Mouse (Mus musculus): ENCODE measurements around the gene Adora2b.

Adora2b gene

DNA sequence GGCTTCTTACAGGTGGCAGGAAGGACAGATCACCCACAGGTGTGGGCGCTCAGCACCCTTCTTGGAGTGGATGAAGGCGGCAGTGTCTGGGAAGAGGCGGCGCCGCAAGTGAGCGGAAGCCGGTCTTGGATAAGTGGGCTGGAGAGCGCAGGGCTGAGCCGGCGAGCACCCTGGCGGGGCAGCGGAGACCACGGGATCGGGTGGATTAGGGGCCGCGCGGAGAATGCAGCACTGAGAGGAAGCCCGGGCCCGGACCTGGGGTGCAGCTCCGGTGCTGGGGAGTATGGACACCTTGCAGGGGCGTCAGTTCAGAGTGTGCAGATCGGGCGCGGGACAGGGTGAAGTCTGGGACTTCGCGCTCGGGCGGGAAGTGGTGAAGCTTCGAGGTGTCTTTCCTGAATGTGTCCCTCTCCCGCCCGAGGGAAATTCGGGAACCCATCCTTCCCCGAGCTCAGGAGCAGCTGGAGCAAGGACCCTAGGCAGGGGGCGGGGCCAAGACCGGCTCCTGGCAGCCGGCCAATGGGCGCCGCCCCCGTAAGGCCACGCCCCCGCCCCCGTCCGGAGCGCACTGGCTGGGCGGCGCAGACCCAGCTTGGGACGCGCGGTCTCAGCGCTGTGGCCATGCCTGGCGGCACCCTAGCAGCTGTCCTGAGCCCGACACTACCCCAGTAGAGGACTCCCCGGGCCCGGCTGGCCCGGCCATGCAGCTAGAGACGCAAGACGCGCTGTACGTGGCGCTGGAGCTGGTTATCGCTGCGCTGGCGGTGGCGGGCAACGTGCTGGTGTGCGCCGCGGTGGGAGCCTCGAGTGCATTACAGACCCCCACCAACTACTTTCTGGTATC lies at the start of gene Adora2b:
Gene Adora2b, plus strand, starts transcription at position 584 of the 844 bp plus-strand sequence.
- DNase-seq (ENCODE audit: low spot score in 2 of 2) = peak in 1 of 2 experiments; percentile 54

DNA sequence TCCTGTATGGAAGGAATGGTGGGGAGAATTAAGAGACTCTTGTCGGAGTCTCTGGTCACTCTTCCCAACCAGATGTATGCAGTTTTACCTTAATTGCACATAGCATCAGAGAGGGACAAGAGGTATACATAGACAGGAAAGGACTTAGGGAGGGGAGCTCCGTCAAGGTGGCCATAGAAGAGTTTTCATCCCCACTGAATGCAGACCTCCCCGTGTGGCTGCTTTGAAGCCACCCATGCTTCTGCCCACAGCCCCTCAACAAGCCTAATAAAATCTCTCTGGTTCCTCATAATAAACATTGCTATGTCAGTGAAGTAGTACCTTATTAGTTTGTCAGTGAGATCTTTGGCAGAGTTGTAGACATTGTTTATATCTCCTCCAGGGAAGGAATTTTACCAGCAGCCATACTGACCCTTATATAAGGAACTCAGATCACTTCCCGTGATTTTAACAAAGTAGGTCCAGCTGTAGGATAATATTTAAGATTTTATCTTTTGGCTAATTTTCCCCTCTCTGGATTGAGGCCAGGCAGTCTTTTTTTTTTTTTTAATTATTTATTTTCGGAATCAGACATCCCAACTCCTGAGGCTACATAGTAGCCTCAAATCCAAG lies 47.8 kb upstream of the Adora2b start:
- no peak for DNase-seq (ENCODE audit: low spot score in 2 of 2)

DNA sequence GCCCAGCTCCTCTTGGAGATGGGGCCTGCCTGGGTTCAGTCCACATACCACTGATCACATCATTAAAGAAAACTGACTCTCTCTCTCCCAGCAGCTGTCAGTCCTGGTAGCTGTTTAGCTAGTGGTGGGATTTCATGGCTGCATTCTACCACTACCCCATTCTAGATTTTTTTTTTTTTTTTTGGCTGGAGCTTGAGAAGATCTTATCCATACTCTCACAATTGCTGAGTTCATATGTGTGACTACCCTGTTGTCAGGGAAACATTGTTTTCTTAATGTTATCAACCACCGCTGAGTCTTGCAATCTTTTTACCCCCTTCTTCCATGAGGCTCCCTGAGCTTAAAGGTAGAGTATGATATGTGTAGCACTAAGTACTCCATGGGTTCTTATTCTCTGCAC lies 46.1 kb upstream of the Adora2b start:
- DNase-seq (ENCODE audit: low spot score in 2 of 2) = no peak

DNA sequence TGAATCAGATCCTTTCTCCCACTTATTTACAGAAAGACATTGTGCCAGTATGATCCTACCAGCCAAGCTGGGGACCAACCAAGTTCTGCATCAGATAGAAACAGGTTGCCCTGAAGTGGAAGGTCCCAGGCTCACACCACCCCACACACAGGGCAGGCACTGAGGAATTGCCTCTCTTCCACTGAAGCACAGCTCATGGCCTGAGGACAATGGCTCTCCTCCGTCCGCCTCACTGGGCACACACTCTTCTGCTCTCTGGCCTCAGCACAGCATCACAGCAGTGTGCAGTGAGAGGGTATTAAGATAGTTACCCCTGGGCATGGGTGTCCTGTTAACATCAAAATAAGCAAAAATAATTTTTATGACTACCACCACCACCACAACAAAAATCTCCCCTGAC lies 39.7 kb upstream of the Adora2b start:
- no peak for DNase-seq (ENCODE audit: low spot score in 2 of 2)

DNA sequence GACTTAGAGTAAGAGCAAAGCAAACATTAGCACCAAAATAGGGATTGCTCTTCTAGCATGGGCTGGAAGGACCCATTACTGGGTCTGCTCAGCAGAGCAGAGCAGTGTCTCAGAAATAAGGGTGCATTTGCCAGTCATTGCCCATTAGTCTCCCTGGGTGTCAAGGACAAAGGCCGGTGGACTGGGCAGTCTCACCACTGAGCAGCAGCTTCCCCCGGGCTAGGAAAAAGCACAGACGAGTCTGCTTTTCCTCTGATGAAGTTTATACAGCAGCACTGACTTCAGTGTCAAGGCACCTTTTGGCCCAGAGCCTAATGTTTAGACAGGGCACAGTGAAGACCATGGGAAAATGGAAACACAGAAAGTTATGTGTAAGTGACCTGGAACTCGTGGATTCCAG lies 38.9 kb upstream of the Adora2b start:
- DNase-seq (ENCODE audit: low spot score in 2 of 2) = no peak

DNA sequence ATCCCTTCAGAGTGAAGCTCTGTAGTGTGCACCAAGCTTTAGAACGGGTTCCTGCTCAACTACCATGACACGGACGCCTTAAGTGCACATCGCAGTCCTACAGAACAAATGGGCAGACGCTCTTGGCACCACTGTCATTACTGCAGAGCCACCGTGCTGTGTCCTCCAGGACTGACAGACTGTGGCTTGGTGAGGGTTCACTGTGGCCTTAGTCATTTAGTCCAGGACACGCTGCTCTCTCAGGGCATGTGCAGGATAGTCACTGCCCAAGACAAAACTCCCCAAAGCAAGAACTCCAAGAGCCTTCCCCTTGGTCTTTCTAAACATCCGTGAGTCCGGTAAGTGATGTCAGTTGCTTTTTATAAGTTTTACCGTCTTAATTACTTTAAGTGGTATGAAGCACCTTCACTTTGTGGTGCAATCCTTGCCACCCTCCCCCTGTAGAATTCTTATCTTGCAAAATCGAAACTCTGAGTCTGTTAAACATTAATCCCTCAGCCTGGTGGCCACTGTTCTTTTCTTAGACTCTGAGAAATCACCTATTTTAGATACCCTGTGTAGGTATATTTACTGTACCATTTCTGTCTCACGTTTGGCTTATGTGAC lies 35.3 kb upstream of the Adora2b start:
- no peak for DNase-seq (ENCODE audit: low spot score in 2 of 2)

DNA sequence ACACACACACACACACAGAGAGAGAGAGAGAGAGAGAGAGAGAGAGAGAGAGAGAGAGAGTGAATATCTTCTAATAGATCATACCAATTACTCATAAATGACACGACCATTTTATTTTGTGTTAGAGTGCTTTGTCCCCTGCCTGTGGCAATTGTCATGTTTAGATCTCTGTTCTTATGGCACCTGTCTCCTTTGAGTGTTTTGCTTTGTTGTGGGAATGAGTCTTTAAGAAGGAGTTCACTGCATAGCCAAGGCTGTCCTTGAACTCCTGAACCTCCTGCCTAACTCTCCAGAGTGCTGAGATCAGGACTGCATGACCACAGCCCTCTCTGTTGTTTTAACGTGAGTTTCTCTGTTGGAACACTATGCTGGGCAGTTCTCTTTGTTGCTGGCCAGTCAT lies 33.7 kb upstream of the Adora2b start:
- DNase-seq (ENCODE audit: low spot score in 2 of 2) = no peak

DNA sequence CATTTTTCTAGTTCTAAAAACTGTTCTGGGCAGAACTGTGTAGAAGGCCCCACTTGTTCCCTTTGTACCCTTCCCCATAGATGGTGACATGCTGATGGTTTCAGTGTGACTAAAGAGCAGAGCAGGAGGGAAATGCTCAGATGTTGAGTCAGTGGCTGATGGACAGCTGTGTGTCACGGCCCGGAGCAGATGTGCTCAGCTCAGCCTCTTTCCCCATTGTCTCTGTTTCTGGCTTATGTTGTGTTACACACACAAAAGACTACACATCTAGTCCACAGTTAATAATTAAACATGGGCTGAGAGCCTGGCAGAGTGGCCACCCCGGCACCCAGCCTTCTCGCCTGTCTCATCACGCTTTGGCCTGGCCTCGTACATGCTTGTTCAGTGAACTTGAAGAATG lies 31.0 kb upstream of the Adora2b start:
- no peak for DNase-seq (ENCODE audit: low spot score in 2 of 2)

DNA sequence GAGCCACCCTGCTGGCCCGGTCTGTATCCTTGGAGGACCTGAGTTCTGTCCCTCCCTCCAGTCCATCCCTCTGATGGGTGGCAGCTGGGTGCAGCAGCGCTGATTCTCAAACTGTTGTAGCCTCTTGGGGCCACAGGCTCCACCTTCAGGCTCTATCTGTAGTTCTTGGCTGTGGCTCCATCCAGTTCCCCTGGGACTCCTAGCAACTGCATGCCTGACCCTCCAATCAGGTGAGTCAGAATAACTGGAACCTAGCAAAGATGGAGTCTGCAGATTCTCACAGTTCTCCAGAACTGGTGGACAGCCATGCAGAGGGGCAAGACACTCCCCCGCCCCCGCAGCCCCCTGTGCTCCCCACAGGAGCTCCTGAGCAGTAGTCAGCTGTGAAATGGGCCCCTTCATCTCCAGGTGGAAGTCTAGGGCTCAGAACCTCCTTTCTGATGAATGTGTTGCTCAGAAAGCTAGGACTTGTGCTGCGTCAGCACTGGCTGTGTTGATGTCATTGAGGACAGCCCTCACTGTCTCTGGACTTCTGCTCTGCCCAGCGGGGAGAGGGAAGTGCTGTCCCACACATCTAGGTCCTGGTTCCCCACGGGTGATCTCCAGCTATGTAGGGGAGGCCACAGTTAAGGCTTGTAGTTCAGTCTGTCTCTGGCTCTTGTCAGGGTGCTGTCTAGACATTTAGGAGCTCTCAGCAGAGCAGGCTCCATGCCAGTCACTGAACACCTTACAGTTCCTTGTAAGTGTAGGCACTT lies 27.9 kb upstream of the Adora2b start:
- DNase-seq (ENCODE audit: low spot score in 2 of 2) = no peak

DNA sequence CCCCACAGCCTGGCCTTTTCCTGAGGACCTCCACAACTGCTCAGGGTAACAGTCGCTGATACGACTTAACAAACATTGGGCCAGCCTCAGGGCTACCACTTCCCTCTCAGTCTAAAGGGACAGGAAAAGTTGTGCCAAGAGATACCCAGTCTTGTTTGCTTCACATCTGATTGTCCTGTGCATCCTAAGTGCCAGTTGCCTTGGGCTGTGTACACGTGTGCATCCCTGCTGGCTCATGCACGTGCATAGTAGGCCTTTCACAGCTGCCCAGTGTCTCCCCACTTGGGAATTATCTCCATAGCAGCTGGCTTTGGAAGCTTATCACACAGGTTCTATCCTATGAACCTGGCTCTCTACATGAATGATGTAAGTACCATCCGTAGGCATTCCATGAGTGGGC lies 25.4 kb upstream of the Adora2b start:
- no peak for DNase-seq (ENCODE audit: low spot score in 2 of 2)

DNA sequence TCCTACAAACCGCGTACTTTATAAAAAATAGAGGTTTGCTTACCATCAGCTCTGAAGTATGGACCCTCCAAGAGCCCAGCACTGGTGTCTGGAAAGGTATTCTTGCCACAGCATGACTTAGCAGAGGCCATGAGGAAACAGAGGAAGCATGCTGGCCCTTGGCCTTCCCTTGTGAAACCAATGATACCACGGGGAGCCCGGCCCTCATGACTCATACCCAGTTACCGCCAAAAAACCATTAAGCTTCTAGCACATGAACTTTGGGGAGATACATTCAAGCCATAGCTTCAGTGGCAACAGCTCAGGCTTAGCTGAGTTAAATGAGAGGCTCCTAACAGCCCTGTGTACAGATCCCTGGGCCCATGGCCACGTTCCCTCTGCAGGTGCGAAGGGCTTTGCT lies 24.8 kb upstream of the Adora2b start:
- DNase-seq (ENCODE audit: low spot score in 2 of 2) = no peak

DNA sequence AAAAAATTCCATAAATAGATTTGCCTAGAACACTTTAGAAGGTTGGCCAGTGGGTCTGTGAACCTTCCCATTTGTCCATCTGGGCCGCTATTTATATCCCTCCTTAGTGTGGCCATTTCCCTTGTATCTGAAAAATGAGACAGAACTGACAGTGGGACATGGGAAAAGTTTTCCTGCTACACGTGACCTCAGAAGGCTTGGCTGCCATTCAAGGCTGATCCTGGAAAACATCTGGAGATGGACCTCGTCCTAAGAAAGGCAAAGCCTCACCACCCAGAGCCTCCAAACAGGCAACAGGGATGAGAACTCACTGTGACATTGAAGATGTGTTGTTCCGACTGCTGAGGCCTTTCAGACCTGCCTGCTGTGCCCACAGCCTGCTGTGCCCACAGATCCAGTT lies 24.0 kb upstream of the Adora2b start:
- DNase-seq (ENCODE audit: low spot score in 2 of 2) = no peak

DNA sequence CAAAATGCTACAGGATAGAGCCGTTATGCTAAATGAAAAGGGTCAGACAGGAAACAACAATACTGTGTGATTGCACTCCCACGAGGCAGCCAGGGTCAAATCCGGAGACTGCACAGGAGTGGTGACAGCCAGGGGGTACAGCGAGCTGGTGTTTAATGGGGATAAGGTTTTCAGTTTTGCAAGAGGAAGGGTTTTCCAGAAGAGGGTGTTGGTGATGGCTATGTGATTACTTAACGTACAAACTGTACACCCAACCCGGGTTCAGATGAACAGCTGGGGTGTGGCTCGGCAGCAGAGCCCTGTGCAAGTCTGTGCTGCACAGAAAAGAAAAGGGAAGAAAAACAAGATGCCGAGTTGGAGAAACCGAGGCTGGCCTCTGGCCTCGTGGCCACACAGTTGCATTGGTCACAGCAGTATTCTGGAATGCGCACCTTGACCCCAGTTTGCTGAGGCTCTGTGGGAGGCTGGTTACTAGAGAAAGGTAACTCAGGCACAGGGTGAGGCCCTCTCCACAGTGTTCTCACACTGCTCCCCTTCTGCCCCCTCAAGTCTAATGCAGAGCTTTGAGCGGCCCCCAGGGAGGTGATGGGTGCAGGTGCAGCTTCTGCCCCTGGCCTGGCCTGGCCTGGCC lies 8.0 kb upstream of the Adora2b start:
- DNase-seq (ENCODE audit: low spot score in 2 of 2) = no peak

DNA sequence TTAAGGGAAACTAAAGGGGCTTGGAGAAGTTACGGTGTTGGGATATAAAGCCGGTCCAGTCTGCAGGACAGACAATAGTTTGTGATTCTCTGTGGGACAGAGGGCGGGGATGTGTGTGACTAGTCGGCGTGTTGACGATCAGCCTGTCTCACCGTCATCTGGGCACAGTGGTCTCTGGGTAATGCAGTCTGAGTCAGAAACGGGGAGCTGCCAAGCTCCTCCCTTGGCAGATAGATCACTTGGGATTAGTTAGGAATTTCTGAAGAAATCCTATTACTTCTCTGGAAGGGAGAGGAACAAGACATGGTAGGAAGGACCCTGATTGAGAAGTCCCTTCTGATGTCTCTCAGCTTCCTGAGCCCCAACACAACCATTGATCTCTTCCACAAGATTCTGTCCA lies 4.9 kb upstream of the Adora2b start:
- DNase-seq (ENCODE audit: low spot score in 2 of 2) = no peak

DNA sequence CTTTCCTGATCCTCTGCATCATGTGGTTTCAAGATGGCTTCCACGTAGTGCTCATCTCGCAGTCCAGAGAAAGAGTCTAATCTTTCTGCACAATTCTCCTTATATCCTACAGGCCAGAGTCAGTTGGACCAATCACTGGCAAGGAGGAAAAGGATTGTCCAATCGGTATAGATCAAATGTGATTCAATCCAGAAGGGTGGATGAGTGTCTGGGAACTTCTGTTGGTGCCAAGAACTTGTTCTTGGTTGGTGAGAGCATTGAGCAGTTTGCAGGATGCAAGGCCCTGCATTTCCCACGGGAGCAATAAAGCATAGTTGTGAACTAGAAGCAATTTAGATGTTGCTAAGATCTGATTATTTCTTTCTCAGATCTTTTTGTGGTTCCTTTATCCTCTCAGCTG lies 4.3 kb upstream of the Adora2b start:
- DNase-seq (ENCODE audit: low spot score in 2 of 2) = no peak

DNA sequence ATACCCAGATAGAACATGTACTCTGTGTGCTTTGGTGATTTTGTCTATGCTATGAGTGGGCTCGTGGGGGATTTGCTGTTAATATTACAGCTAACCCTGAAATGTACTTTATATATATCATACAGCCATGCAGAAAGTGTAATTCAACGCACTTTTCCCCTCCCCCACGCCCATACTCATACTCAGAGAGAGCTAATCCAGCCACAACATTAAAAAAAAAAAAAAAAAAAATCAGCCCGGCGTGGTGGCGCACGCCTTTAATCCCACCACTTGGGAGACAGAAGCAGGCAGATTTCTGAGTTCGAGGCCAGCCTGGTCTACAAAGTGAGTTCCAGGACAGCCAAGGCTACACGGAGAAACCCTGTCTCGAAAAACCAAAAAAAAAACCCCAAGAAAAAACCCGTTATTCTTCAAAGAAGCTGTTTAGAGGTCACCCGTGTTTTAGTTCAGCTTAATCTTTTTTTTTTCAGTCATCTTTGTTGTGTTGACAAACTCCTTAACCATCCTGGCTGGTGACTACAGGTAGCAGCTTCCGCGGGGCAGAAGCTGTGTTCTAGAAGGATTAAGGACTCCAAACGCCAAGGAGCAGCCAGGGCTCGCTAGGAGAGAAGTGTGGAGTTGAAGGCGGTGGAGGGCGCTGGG lies 904 bp upstream of the Adora2b start:
- no peak for DNase-seq (ENCODE audit: low spot score in 2 of 2)

DNA sequence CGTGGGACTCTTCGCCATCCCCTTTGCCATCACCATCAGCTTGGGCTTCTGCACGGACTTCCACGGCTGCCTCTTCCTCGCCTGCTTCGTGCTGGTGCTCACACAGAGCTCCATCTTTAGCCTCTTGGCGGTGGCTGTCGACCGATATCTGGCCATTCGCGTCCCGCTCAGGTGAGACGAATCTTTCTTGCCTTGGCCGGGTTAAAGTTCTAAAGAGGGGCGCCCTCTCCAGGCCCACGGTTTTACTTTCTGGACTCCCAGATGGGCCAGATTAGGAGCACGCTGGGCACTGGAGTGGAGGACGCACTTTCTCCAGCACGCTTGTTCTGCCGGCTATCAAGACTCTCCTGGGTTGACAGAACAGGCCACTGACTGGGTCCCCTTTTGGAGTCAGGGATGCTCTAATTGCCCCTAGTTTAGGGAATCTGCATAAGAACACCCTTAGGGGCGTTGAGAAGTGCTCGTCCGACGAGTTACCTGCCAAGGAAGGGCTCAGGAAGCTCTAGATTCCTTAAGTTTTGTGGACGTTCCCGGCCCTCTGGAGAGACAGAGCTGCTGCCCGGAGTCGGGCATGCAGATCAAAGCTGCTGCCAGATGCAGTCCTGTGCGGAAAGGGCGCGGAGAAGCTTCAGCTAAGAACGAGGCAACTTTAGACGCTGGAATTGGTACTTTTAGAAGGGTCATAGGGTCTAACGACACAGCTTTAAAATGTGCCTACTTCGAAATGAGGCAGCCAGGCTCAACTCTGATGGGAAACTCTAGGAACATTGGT lies 668 bp downstream of the Adora2b start:
- DNase-seq (ENCODE audit: low spot score in 2 of 2) = peak in 1 of 2 experiments; percentile 16

DNA sequence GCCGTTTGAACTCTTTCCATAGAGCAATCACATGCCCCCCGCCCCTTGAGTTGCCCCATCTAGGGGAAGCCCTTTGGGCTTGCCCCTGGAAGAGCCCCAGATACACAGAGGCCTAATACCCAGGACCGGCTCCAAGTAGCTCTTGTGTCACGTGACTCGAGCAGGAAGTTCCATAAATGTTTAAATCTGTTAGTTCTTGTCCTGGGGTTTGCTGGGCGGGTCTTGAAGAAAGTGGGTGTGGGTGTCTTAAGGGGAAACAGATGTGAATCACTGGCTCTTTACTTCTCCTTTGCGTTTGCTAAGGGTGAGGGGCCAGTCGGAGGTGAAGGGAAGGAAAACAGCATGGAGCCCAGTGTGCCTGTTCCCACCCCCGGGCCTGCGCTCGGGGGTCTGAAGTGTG lies 2.3 kb downstream of the Adora2b start:
- DNase-seq (ENCODE audit: low spot score in 2 of 2) = no peak

DNA sequence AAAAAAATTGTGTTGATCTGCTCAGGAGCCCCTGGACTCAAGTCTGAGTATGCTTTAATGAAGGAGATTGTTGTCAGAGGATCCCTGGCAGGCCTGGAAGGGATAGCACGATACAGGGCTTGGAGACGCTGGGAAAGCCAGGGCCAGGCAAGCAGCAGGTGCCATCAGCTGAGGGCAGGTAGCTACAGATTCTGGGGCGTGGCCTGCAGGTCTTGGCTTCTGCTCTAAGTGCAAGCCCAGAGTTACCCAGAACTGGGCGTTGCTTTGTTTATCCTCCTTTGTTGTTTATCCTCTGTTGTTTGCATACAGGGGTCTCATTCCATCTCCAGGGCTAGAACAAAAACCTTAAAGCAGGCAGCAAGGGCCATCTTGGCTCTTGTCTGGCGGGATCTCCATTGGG lies 4.6 kb downstream of the Adora2b start:
- DNase-seq (ENCODE audit: low spot score in 2 of 2) = no peak

DNA sequence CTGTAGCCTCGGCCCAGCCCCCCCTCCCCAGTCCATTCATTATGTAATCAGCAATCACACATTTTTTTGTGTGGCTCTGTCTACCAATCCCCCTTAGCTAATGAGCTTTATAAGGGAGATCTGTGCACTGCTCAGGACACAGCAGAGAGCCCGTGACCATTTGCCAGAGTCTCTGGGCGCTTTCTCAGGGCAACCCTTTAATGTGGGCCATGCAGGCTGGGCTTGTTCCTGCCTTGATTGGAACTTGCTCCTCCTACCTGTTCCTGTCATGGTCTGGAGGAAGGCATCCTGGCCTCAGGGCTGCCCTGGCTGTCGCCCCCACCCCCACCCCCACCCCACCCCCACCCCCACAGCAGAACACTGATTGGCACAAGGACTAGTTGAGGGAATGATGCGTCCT lies 10.4 kb downstream of the Adora2b start:
- DNase-seq (ENCODE audit: low spot score in 2 of 2) = no peak

DNA sequence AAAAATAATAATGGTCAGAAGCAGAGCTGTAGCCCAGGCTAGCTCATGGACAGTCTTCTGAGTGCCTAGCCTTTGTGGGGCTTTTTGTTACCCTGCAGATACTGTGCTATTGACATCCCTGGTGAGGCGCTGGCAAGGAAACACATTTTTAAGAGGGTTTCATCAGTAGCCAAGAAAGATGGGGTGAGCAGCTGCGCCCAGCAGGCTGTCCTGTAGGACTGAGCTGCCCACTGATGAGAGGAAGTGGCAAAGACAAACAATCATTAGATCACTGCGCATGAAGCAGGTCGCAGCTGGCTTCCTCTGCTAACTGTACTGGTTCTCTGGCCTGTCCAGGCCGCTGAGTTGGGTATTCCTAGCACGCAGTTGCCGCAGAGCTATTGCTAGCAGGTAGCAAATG lies 14.8 kb downstream of the Adora2b start:
- peak in 1 of 2 experiments; percentile 24 for DNase-seq (ENCODE audit: low spot score in 2 of 2)

All from cerebellum, postnatal 4 days (tissue).